Mouse (Mus musculus) lung, adult 2 months (tissue): Measurements from ENCODE around the gene Bst1.

Experiments used
- CTCF ChIP-seq: fragments of 200-500 bp; IDR thresholded peaks from 2 replicates; pipeline ENCODE4 v1.5.1; 2011; ENCODE audit warnings: mild to moderate bottlenecking, low read length, control low read depth; ENCODE audit not compliant: insufficient read depth
- POLR2A ChIP-seq: fragments of 200-500 bp; IDR thresholded peaks from 2 replicates; pipeline ENCODE4 v1.6.1; 2011; ENCODE audit warnings: low read depth, mild to moderate bottlenecking, control low read depth, low read length, borderline replicate concordance; ENCODE audit errors: extremely low read depth

- no peak for TF ChIP-seq POLR2A
- TF ChIP-seq CTCF: no peak
Observed at GRCm38 (mm10) chr5:43805401-43805800, 13.3 kb upstream of the Bst1 start.
